Mouse (Mus musculus) large intestine, adult 2 months (tissue): Measurements from ENCODE around the gene Guca2b. TPM values are rescaled to one million over a fixed set of nuclear protein-coding genes. Genes with fewer than 3 reads are reported as not detected.

ENCODE experiments used
- DNase-seq: peaks from one replicate; pipeline ENCODE4 v3.0.0-alpha.2; 2012; ENCODE audit warnings: low read depth, low spot score
- WGBS: fragments of 180-500 bp; shearing (Covaris S2); methylation state at CpG from one replicate; pipeline ENCODE4 v1.1.7; 2018; 5-methylcytosine and 5-hydroxymethylcytosine counted together
- polyA plus RNA-seq: library from polyadenylated mRNA; depleted of rRNA; stranded (reverse); fragments of >200 nt; gene quantifications from 2 replicates; pipeline ENCODE4 v1.2.3, GENCODE M21; 2012; rRNA removed

Gene Guca2b
- polyA plus RNA-seq, 1 experiment: 722 TPM

- DNase-seq: no peak
- WGBS: 92% methylated on average over 1 of the region's 1 CpGs
These were observed 49.3 kb downstream of the Guca2b start for GRCm38 (mm10) chr4:119609488-119609887.

Other genes with a start within 250 kb of the Guca2b start
- 0.11 and 0.14 TPM in 2 replicates for gene Ccdc30, start 243.4 kb downstream of the Guca2b start, polyA plus RNA-seq
- 16.4 and 25.5 TPM in 2 replicates for gene Ppcs, start 236.5 kb downstream of the Guca2b start, polyA plus RNA-seq
- gene Zmynd12, start 236.1 kb downstream of the Guca2b start, polyA plus RNA-seq: 0.07 and 0.20 TPM in 2 replicates
- gene Rimkla, start 166.3 kb downstream of the Guca2b start, polyA plus RNA-seq: 0.14 and 0.23 TPM in 2 replicates
- 7.7 and 16.1 TPM in 2 replicates for gene Foxj3, start 122.0 kb downstream of the Guca2b start, polyA plus RNA-seq
- gene Frg2f1, start 119.4 kb downstream of the Guca2b start, polyA plus RNA-seq: 1.6 and 2.4 TPM in 2 replicates
- 1,587 and 1,717 TPM in 2 replicates for gene Guca2a, start 21.2 kb downstream of the Guca2b start, polyA plus RNA-seq
- 4.4 and 5.4 TPM in 2 replicates for gene Hivep3, start 74.8 kb upstream of the Guca2b start, polyA plus RNA-seq